Mouse (Mus musculus) liver, embryonic 16.5 days (tissue): ENCODE data around the gene Macrod2. TPM values are rescaled to one million over a fixed set of nuclear protein-coding genes. Genes with fewer than 3 reads are reported as not detected.

Source experiments
- ATAC-seq: fragments of 200-750 bp; cut with Nextera tagmentation; 2 replicates; pipeline ENCODE4 v1.8.0; 2017; ENCODE audit warnings: low read depth, mild to moderate bottlenecking, moderate number of reproducible peaks, moderate library complexity
- H3K27ac ChIP-seq: fragments of 300-500 bp; sonication (generic); 2 replicates; pipeline ENCODE4 v1.5.1; 2014; ENCODE audit warnings: mild to moderate bottlenecking, low read length
- H3K27me3 ChIP-seq: fragments of 300-500 bp; sonication (generic); 2 replicates; pipeline ENCODE4 v1.6.1; 2014; ENCODE audit warnings: low read depth, low read length, mixed read lengths; ENCODE audit not compliant: control insufficient read depth, insufficient read depth
- H3K36me3 ChIP-seq: fragments of 300-500 bp; sonication (generic); 2 replicates; pipeline ENCODE4 v1.6.1; 2014; ENCODE audit warnings: mild to moderate bottlenecking; ENCODE audit not compliant: control insufficient read depth, insufficient read depth
- H3K4me1 ChIP-seq: fragments of 300-500 bp; sonication (generic); 2 replicates; pipeline ENCODE4 v1.6.1; 2014; ENCODE audit warnings: low read depth, low read length, mixed read lengths; ENCODE audit not compliant: control insufficient read depth
- H3K4me2 ChIP-seq: fragments of 300-500 bp; sonication (generic); 2 replicates; pipeline ENCODE4 v1.6.1; 2014; ENCODE audit warnings: low read depth, low read length, mixed read lengths
- H3K4me3 ChIP-seq: fragments of 300-500 bp; sonication (generic); 2 replicates; pipeline ENCODE4 v1.5.1; 2014; ENCODE audit warnings: low read depth, mild to moderate bottlenecking, low read length
- H3K9ac ChIP-seq: fragments of 300-500 bp; sonication (generic); 2 replicates; pipeline ENCODE4 v1.6.1; 2014; ENCODE audit warnings: low read depth, low read length
- H3K9me3 ChIP-seq: fragments of 300-500 bp; sonication (generic); replicated peaks from 2 replicates; pipeline ENCODE4 v1.6.1; 2016; ENCODE audit warnings: low read length; ENCODE audit not compliant: control insufficient read depth
- WGBS: fragments of 180-500 bp; shearing (Covaris S2); extraction: QIAGEN DNeasy Blood & Tissue Kit; methylation state at CpG from one replicate; pipeline ENCODE4 v1.1.7; 2014; ENCODE audit not compliant: insufficient replicate concordance; 5-methylcytosine and 5-hydroxymethylcytosine counted together
- polyA plus RNA-seq: library from polyadenylated mRNA; unstranded; fragments of >200 nt; fragmentation: Nextera tagmentation; extraction: Ambion mirVana; gene quantifications from 2 replicates; pipeline ENCODE4 v1.2.1, GENCODE M21; 2015

The Macrod2 gene
- polyA plus RNA-seq, 1 experiment from 2014 or later: 5.5 TPM

- H3K4me2 ChIP-seq: no peak overlapping the region
- H3K27me3 ChIP-seq: no peaks in the 10 kb centered on the region
- H3K9me3 ChIP-seq: no peaks in the 10 kb centered on the region
- H3K4me3 ChIP-seq: no peak overlapping the region
- no peaks in the 10 kb centered on the region for H3K4me1 ChIP-seq
- no peak overlapping the region for H3K27ac ChIP-seq
- 16% methylated on average over 3 of the region's 3 CpGs for WGBS
- H3K9ac ChIP-seq: no peak overlapping the region
- ATAC-seq: no peak
- no peaks in the 10 kb centered on the region for H3K36me3 ChIP-seq
Measured at GRCm38 (mm10) chr2:142373978-142374377, 1978.9 kb downstream of the Macrod2 start.

- ATAC-seq: no peak
- H3K4me2 ChIP-seq: no peak overlapping the region
- H3K36me3 ChIP-seq: no peaks in the 10 kb centered on the region
- no peaks in the 10 kb centered on the region for H3K9me3 ChIP-seq
- 79% methylated on average over 2 of the region's 2 CpGs for WGBS
- no peak overlapping the region for H3K27ac ChIP-seq
- H3K4me1 ChIP-seq: no peaks in the 10 kb centered on the region
- no peaks in the 10 kb centered on the region for H3K27me3 ChIP-seq
- no peak overlapping the region for H3K9ac ChIP-seq
- H3K4me3 ChIP-seq: no peak overlapping the region
Measured at GRCm38 (mm10) chr2:142380563-142380962, 1985.5 kb downstream of the Macrod2 start.

GRCm38 (mm10) chr2:142381081-142381579, 1986.0 kb downstream of the Macrod2 start:
- H3K9me3 ChIP-seq: no peaks in the 10 kb centered on the region
- H3K4me2 ChIP-seq: no peak overlapping the region
- H3K4me1 ChIP-seq: no peaks in the 10 kb centered on the region
- ATAC-seq: no peak
- H3K4me3 ChIP-seq: no peak overlapping the region
- H3K36me3 ChIP-seq: no peaks in the 10 kb centered on the region
- H3K27me3 ChIP-seq: no peaks in the 10 kb centered on the region
- H3K9ac ChIP-seq: no peak overlapping the region
- WGBS: 63% methylated on average over 2 of the region's 2 CpGs
- H3K27ac ChIP-seq: no peak overlapping the region

- H3K4me2 ChIP-seq: no peak overlapping the region
- no peak for ATAC-seq
- H3K9ac ChIP-seq: no peak overlapping the region
- no peaks in the 10 kb centered on the region for H3K4me1 ChIP-seq
- H3K9me3 ChIP-seq: no peaks in the 10 kb centered on the region
- no peaks in the 10 kb centered on the region for H3K27me3 ChIP-seq
- no peak overlapping the region for H3K27ac ChIP-seq
- no peak overlapping the region for H3K4me3 ChIP-seq
- no peaks in the 10 kb centered on the region for H3K36me3 ChIP-seq
Measured at GRCm38 (mm10) chr2:142393546-142393945, 1998.4 kb downstream of the Macrod2 start.

DNA sequence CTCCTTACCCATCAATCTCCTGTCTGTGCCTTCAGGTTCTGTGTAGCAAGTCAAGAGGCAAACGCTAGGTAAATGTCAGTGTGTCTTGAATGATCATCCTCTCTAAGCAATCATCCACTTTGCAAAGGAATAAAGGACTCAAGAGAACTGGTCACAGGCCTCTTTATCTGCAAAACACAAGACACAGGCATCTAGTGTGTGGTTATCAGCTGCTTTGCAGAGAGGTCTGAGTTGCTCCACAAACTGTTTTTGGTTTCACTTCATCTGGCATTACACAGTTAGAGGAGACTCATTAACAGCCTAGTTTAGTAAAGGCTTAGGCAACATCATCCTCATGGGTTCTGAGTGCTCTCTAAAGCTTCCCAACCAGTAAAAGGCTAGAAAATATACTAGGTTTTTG, 2004.4 kb downstream of the Macrod2 start:
- Histone ChIP-seq H3K27me3 (no peaks in the 10 kb centered on the region), H3K4me3 (no peak overlapping the region), H3K9me3 (no peaks in the 10 kb centered on the region), H3K27ac (0 out of 2 replicates have a peak overlapping the region, but pooled peaks have one; percentile 41), H3K4me1 (no peaks in the 10 kb centered on the region), H3K36me3 (no peaks in the 10 kb centered on the region), H3K9ac (no peak overlapping the region), H3K4me2 (peak overlapping the region; percentile 39)
- ATAC-seq: peak; percentile 91
- 29% methylated on average over 1 of the region's 1 CpGs for WGBS

GRCm38 (mm10) chr2:142400781-142401180, 2005.7 kb downstream of the Macrod2 start:
- Histone ChIP-seq H3K4me1 (no peaks in the 10 kb centered on the region), H3K4me2 (no peak overlapping the region), H3K9ac (no peak overlapping the region), H3K27ac (no peak overlapping the region), H3K36me3 (no peaks in the 10 kb centered on the region), H3K4me3 (no peak overlapping the region), H3K9me3 (no peaks in the 10 kb centered on the region), H3K27me3 (no peaks in the 10 kb centered on the region)
- WGBS: 55% methylated on average over 4 of the region's 4 CpGs
- ATAC-seq: no peak

GRCm38 (mm10) chr2:142401359-142401758, 2006.2 kb downstream of the Macrod2 start:
- Histone ChIP-seq H3K36me3 (no peaks in the 10 kb centered on the region), H3K4me3 (no peak overlapping the region), H3K4me2 (no peak overlapping the region), H3K9ac (no peak overlapping the region), H3K27ac (no peak overlapping the region), H3K9me3 (no peaks in the 10 kb centered on the region), H3K4me1 (no peaks in the 10 kb centered on the region), H3K27me3 (no peaks in the 10 kb centered on the region)
- 75% methylated on average over 3 of the region's 3 CpGs for WGBS
- ATAC-seq: no peak

DNA sequence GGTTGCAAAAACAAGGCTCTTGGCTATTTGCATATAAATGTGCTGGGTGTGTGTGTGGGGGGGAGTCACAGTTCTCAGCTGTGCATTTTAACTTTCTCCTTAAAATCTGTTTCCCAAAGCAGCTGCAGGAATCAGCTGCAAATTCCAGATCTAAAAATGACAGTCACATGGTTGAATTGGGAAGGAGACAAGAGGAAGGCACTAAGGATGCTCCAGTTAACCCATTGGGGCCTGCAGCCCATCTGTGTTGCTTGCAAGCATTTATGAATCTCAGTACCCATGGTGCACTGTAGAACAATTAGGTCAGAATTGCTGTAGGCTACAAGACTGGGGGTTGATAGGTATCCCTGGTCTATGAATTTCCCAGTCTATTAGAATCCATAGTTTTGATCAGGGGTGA, 2008.3 kb downstream of the Macrod2 start:
- no peak overlapping the region for H3K9ac ChIP-seq
- H3K4me3 ChIP-seq: no peak overlapping the region

GRCm38 (mm10) chr2:142404321-142404720, 2009.2 kb downstream of the Macrod2 start:
- H3K4me1 ChIP-seq: no peaks in the 10 kb centered on the region
- H3K9me3 ChIP-seq: no peaks in the 10 kb centered on the region
- WGBS: 49% methylated on average over 6 of the region's 6 CpGs
- no peak overlapping the region for H3K4me3 ChIP-seq
- H3K9ac ChIP-seq: no peak overlapping the region
- no peak overlapping the region for H3K4me2 ChIP-seq
- H3K27ac ChIP-seq: no peak overlapping the region
- H3K36me3 ChIP-seq: no peaks in the 10 kb centered on the region
- H3K27me3 ChIP-seq: no peaks in the 10 kb centered on the region
- ATAC-seq: no peak

More for the DNA sequence above, 2008.3 kb downstream of the Macrod2 start:
- H3K4me2 ChIP-seq: no peak overlapping the region
- ATAC-seq: no peak
- no peaks in the 10 kb centered on the region for H3K36me3 ChIP-seq
- no peaks in the 10 kb centered on the region for H3K27me3 ChIP-seq
- no peak overlapping the region for H3K27ac ChIP-seq
- no peaks in the 10 kb centered on the region for H3K4me1 ChIP-seq
- no peaks in the 10 kb centered on the region for H3K9me3 ChIP-seq

DNA sequence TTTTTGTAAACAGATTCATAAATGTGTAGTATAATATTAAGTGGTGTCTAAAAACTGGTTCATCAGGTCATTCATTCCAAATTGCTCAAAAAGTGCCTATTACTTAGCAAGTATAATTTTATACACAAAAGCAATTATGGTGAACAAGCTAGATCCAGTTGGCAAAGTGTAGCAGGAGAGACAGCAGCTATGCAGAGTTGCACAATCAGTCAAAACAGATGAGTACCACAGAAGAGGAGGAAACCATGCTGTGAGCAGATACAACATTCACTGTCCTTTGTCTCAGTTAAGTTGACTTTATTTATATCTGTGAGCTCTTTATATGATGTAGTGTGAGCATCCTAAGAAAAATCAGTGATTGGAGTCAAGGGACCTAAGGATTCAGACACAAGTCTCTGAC, 2012.2 kb downstream of the Macrod2 start:
- no peaks in the 10 kb centered on the region for H3K9me3 ChIP-seq
- no peak overlapping the region for H3K4me2 ChIP-seq
- H3K27me3 ChIP-seq: no peaks in the 10 kb centered on the region
- no peak for ATAC-seq
- H3K4me1 ChIP-seq: no peaks in the 10 kb centered on the region
- no peak overlapping the region for H3K27ac ChIP-seq
- H3K4me3 ChIP-seq: no peak overlapping the region
- no peaks in the 10 kb centered on the region for H3K36me3 ChIP-seq
- H3K9ac ChIP-seq: no peak overlapping the region
